31 mouse cellular contexts compared by ENCODE assay signal in genomic region chr8:79042252-79042651, GRCm38 (mm10).
"Had no signal": no experiment of that assay in that cellular context is flagged by ENCODE, and none has a peak within 500 bp of the region (broad histone marks: within the 10 kb centered on the region; RNA-seq: fewer than 3 reads in every experiment).

No protein-coding gene starts in this region.

- H3K27ac ChIP-seq: limb, embryonic 10.5 days; limb, embryonic 12.5 days; limb, embryonic 13.5 days; limb, embryonic 15.5 days; liver, embryonic 12.5 days; liver, embryonic 13.5 days; liver, embryonic 14.5 days; liver, embryonic 15.5 days; lung, embryonic 15.5 days; macrophage; midbrain, embryonic 10.5 days; midbrain, embryonic 12.5 days; midbrain, embryonic 13.5 days; midbrain, embryonic 15.5 days had no signal

- ATAC-seq: liver, embryonic 12.5 days; liver, postnatal 0 days; lung, postnatal 0 days; midbrain, embryonic 13.5 days; midbrain, embryonic 15.5 days; midbrain, embryonic 16.5 days had no signal

- H3K4me1 ChIP-seq: liver, embryonic 15.5 days; lung, embryonic 15.5 days; midbrain, embryonic 12.5 days; midbrain, embryonic 13.5 days; midbrain, embryonic 15.5 days had no signal

- H3K36me3 ChIP-seq: liver, embryonic 12.5 days; liver, embryonic 13.5 days; liver, embryonic 15.5 days; midbrain, embryonic 15.5 days had no signal

- H3K9me3 ChIP-seq: limb, embryonic 10.5 days; limb, embryonic 12.5 days; limb, embryonic 13.5 days; limb, embryonic 15.5 days; liver, embryonic 12.5 days; liver, embryonic 13.5 days; liver, embryonic 15.5 days; lung, embryonic 15.5 days; megakaryocyte, embryonic 14.5 days; midbrain, embryonic 10.5 days; midbrain, embryonic 12.5 days; midbrain, embryonic 13.5 days; midbrain, embryonic 15.5 days had no signal

- H3K9ac ChIP-seq: limb, embryonic 12.5 days; limb, embryonic 13.5 days; limb, embryonic 15.5 days; liver, embryonic 12.5 days; liver, embryonic 13.5 days; liver, embryonic 14.5 days; liver, embryonic 15.5 days; liver, postnatal 0 days; lung, embryonic 14.5 days; lung, embryonic 15.5 days; midbrain, embryonic 12.5 days; midbrain, embryonic 13.5 days; midbrain, embryonic 15.5 days had no signal

- H3K4me2 ChIP-seq: limb, embryonic 12.5 days; limb, embryonic 13.5 days; limb, embryonic 15.5 days; liver, embryonic 11.5 days; liver, embryonic 12.5 days; liver, embryonic 13.5 days; liver, embryonic 15.5 days; lung, embryonic 14.5 days; lung, embryonic 15.5 days; midbrain, embryonic 11.5 days; midbrain, embryonic 12.5 days; midbrain, embryonic 13.5 days; midbrain, embryonic 15.5 days had no signal

- DNase-seq: left cerebral cortex, postnatal 4 days; liver; liver, embryonic 13.5 days; liver, postnatal 0 days; lung, adult 18-20 months; lung, adult 2 months; lung, embryonic 14.5 days; lung, postnatal 10 days; lung, postnatal 14 days; lung, postnatal 36 days; lung, postnatal 4 days; midbrain, embryonic 14.5 days had no signal

- H3K27me3 ChIP-seq: limb, embryonic 12.5 days; limb, embryonic 13.5 days; limb, embryonic 15.5 days; liver, embryonic 12.5 days; liver, embryonic 13.5 days; liver, embryonic 15.5 days; lung, embryonic 15.5 days; megakaryocyte, embryonic 14.5 days; midbrain, embryonic 12.5 days; midbrain, embryonic 13.5 days; midbrain, embryonic 15.5 days had no signal

- H3K4me3 ChIP-seq: limb, embryonic 10.5 days; limb, embryonic 12.5 days; limb, embryonic 13.5 days; limb, embryonic 15.5 days; liver, embryonic 12.5 days; liver, embryonic 13.5 days; liver, embryonic 15.5 days; lung, embryonic 15.5 days; megakaryocyte, embryonic 14.5 days; midbrain, embryonic 10.5 days; midbrain, embryonic 12.5 days; midbrain, embryonic 13.5 days; midbrain, embryonic 15.5 days; myocyte had no signal
